10 mouse cellular contexts compared by ENCODE assay signal in genomic region chr4:142070840-142071239, GRCm38 (mm10). TPM values are rescaled to one million over a fixed set of nuclear protein-coding genes. Genes with fewer than 3 reads are reported as not detected.
DNase-seq lines count a peak whose midpoint lies in the region; ATAC-seq and TF ChIP-seq lines count a peak whose summit lies in the region.
"Had no signal": no experiment of that assay in that cellular context is flagged by ENCODE, and none has a peak within 500 bp of the region (broad histone marks: within the 10 kb centered on the region; RNA-seq: fewer than 3 reads in every experiment).

No protein-coding gene starts in this region.

- 0 out of 2 replicates have a peak, but pooled peaks cover 3% of the 10 kb centered on the region for H3K27me3 ChIP-seq in kidney, embryonic 14.5 days (ENCODE audit: control insufficient read depth, insufficient read depth, low read length)
- no peaks in the 10 kb centered on the region for H3K27me3 ChIP-seq in embryonic facial prominence, embryonic 15.5 days
- H3K27me3 ChIP-seq in small intestine, adult 2 months (ENCODE audit: control insufficient read depth, insufficient read depth, low read length) = no peaks in the 10 kb centered on the region

- no peak overlapping the region for H3K4me2 ChIP-seq in kidney, embryonic 14.5 days (replicated peaks; ENCODE audit: low read depth, low read length)
- H3K4me2 ChIP-seq in embryonic facial prominence, embryonic 15.5 days (replicated peaks) = no peak overlapping the region
- H3K4me2 ChIP-seq: hindbrain, embryonic 15.5 days had no signal

- H3K36me3 ChIP-seq in kidney, embryonic 14.5 days (ENCODE audit: control insufficient read depth, insufficient read depth, low read length) = no peaks in the 10 kb centered on the region
- no peaks in the 10 kb centered on the region for H3K36me3 ChIP-seq in embryonic facial prominence, embryonic 15.5 days
- peaks cover 8% of the 10 kb centered on the region for H3K36me3 ChIP-seq in small intestine, adult 2 months (ENCODE audit: control insufficient read depth, insufficient read depth, low read length)
- H3K36me3 ChIP-seq: hindbrain, embryonic 15.5 days; midbrain, embryonic 10.5 days had no signal

- peak; percentile 71 for DNase-seq in kidney, adult 18-20 months
- DNase-seq in kidney, postnatal 36 days = peak; percentile 80 to 86
- no peak for DNase-seq in cerebellum, adult 18-20 months
- DNase-seq: retina, postnatal 1 day had no signal

- 9% methylated on average over 8 of the region's 8 CpGs for WGBS in kidney, embryonic 14.5 days
- WGBS in embryonic facial prominence, embryonic 15.5 days = 24% methylated on average over 8 of the region's 8 CpGs
- 11% methylated on average over 8 of the region's 8 CpGs for WGBS in small intestine, adult 2 months

- H3K27ac ChIP-seq in kidney, embryonic 14.5 days (ENCODE audit: low read depth, low read length) = no peak overlapping the region
- H3K27ac ChIP-seq in embryonic facial prominence, embryonic 15.5 days (replicated peaks) = 0 out of 2 replicates have a peak overlapping the region, but pooled peaks have one; percentile 31
- H3K27ac ChIP-seq in small intestine, adult 2 months (ENCODE audit: insufficient read depth, low read depth, low read length) = peak overlapping the region; percentile 65
- H3K27ac ChIP-seq: hindbrain, embryonic 15.5 days; midbrain, embryonic 10.5 days had no signal

- H3K9ac ChIP-seq in kidney, embryonic 14.5 days (ENCODE audit: low read depth, low read length) = no peak overlapping the region
- H3K9ac ChIP-seq in embryonic facial prominence, embryonic 15.5 days = no peak overlapping the region
- H3K9ac ChIP-seq: hindbrain, embryonic 15.5 days had no signal

- no peaks in the 10 kb centered on the region for H3K9me3 ChIP-seq in kidney, embryonic 14.5 days (ENCODE audit: control insufficient read depth, low read length)
- no peaks in the 10 kb centered on the region for H3K9me3 ChIP-seq in embryonic facial prominence, embryonic 15.5 days (replicated peaks)
- H3K9me3 ChIP-seq: hindbrain, embryonic 15.5 days; midbrain, embryonic 10.5 days had no signal

- TF ChIP-seq CTCF in small intestine, adult 2 months (IDR thresholded peaks at IDR 0.05; ENCODE audit: extremely low read depth, insufficient read length, insufficient replicate concordance, low read depth, low read length) = no peak

- no peak overlapping the region for H3K4me3 ChIP-seq in kidney, embryonic 14.5 days (ENCODE audit: low read length)
- H3K4me3 ChIP-seq in embryonic facial prominence, embryonic 15.5 days (replicated peaks) = no peak overlapping the region
- no peak overlapping the region for H3K4me3 ChIP-seq in small intestine, adult 2 months (ENCODE audit: low read depth, low read length)
- H3K4me3 ChIP-seq: hindbrain, embryonic 15.5 days; midbrain, embryonic 10.5 days had no signal

- no peak for TF ChIP-seq POLR2A in small intestine, adult 2 months (IDR thresholded peaks at IDR 0.05; ENCODE audit: low read depth, low read length)

- no peak for ATAC-seq in kidney, embryonic 14.5 days (ENCODE audit: low FRiP score, low TSS enrichment)
- no peak for ATAC-seq in embryonic facial prominence, embryonic 15.5 days (ENCODE audit: insufficient number of reproducible peaks, low FRiP score, low TSS enrichment, low read depth)
- no peak for ATAC-seq in CD4-positive, CD25-positive, alpha-beta regulatory T cell, adult 4 months

- H3K4me1 ChIP-seq in kidney, embryonic 14.5 days (ENCODE audit: control insufficient read depth, insufficient read depth, low read length) = peaks cover 11% of the 10 kb centered on the region
- peaks cover 45% of the 10 kb centered on the region for H3K4me1 ChIP-seq in embryonic facial prominence, embryonic 15.5 days
- peaks cover 23% of the 10 kb centered on the region for H3K4me1 ChIP-seq in small intestine, adult 2 months (ENCODE audit: control insufficient read depth, insufficient read depth, insufficient read length, low read length)

RNA-seq across cellular contexts. Expression of gene Tmem51, which starts 13.3 kb away (rescaled TPM):
- polyA plus RNA-seq in kidney, embryonic 14.5 days (2014; fragmentation: Nextera tagmentation; extraction: Ambion mirVana) = 16.7 and 23.0 TPM in 2 replicates
- polyA plus RNA-seq in embryonic facial prominence, embryonic 15.5 days (2015; fragmentation: Nextera tagmentation; extraction: Ambion mirVana) = 18.3 and 20.2 TPM in 2 replicates
- 21.0 and 30.5 TPM in 2 replicates for polyA plus RNA-seq in small intestine, adult 2 months (2012; rRNA removed)
- polyA plus RNA-seq in CD4-positive, CD25-positive, alpha-beta regulatory T cell, adult 4 months (2017; shearing (Covaris generic)) = under 1 TPM; 0.86 to 0.96 TPM

RNA-seq across cellular contexts. Expression of gene Fhad1, which starts 56.0 kb away (rescaled TPM):
- 0.15 and 0.60 TPM in 2 replicates for polyA plus RNA-seq in kidney, embryonic 14.5 days (2014; fragmentation: Nextera tagmentation; extraction: Ambion mirVana)
- polyA plus RNA-seq in embryonic facial prominence, embryonic 15.5 days (2015; fragmentation: Nextera tagmentation; extraction: Ambion mirVana) = 7.8 and 9.0 TPM in 2 replicates
- polyA plus RNA-seq in small intestine, adult 2 months (2012; rRNA removed) = 0.03 and 0.05 TPM in 2 replicates
- 1 to 10 TPM in 1 of 2 experiments, not detected in 1; 1.0 TPM for polyA plus RNA-seq in CD4-positive, CD25-positive, alpha-beta regulatory T cell, adult 4 months (2017; shearing (Covaris generic))

Comparison
In these comparisons a context has a peak if more than half of its experiments do, and no peak if none do; other contexts are left out.
1. DNase-seq: peak in kidney, adult 18-20 months (single experiment) and kidney, postnatal 36 days (2 of 2); none in cerebellum, adult 18-20 months (0 of 2).